Mouse (Mus musculus) stomach, embryonic 16.5 days (tissue): ENCODE data around the gene Arhgef3. TPM values are rescaled to one million over a fixed set of nuclear protein-coding genes. Genes with fewer than 3 reads are reported as not detected.

Source experiments
- ATAC-seq: fragments of 200-750 bp; cut with Nextera tagmentation; 2 replicates; pipeline ENCODE4 v1.8.0; 2017; ENCODE audit warnings: moderate number of reproducible peaks, moderate TSS enrichment; ENCODE audit not compliant: insufficient read depth, low FRiP score
- H3K27ac ChIP-seq: fragments of 300-500 bp; sonication (generic); 2 replicates; pipeline ENCODE4 v1.5.1; 2014; ENCODE audit warnings: low read length
- H3K27me3 ChIP-seq: fragments of 300-500 bp; sonication (generic); 2 replicates; pipeline ENCODE4 v1.6.1; 2014; ENCODE audit warnings: low read length, control low read depth, mixed read lengths; ENCODE audit not compliant: control insufficient read depth, insufficient read depth
- H3K36me3 ChIP-seq: fragments of 300-500 bp; sonication (generic); 2 replicates; pipeline ENCODE4 v1.6.1; 2014; ENCODE audit warnings: low read length; ENCODE audit not compliant: control insufficient read depth, insufficient read depth
- H3K4me1 ChIP-seq: fragments of 300-500 bp; sonication (generic); 2 replicates; pipeline ENCODE4 v1.6.1; 2014; ENCODE audit warnings: low read length, control low read depth, mixed read lengths; ENCODE audit not compliant: control insufficient read depth, insufficient read depth
- H3K4me2 ChIP-seq: fragments of 300-500 bp; sonication (generic); 2 replicates; pipeline ENCODE4 v1.6.1; 2014; ENCODE audit warnings: low read depth, low read length, mixed read lengths
- H3K4me3 ChIP-seq: fragments of 300-500 bp; sonication (generic); replicated peaks from 2 replicates; pipeline ENCODE4 v1.5.1; 2014; ENCODE audit warnings: mild to moderate bottlenecking, low read length
- H3K9ac ChIP-seq: fragments of 300-500 bp; sonication (generic); 2 replicates; pipeline ENCODE4 v1.6.1; 2014; ENCODE audit warnings: low read length
- H3K9me3 ChIP-seq: fragments of 300-500 bp; sonication (generic); replicated peaks from 2 replicates; pipeline ENCODE4 v1.6.1; 2016; ENCODE audit warnings: low read length, control low read depth; ENCODE audit not compliant: control insufficient read depth
- WGBS: fragments of 180-500 bp; shearing (Covaris S2); extraction: QIAGEN DNeasy Blood & Tissue Kit; methylation state at CpG from one replicate; pipeline ENCODE4 v1.1.7; 2014; 5-methylcytosine and 5-hydroxymethylcytosine counted together
- polyA plus RNA-seq: library from polyadenylated mRNA; unstranded; fragments of >200 nt; fragmentation: Nextera tagmentation; extraction: Ambion mirVana; gene quantifications from 2 replicates; pipeline ENCODE4 v1.2.1, GENCODE M21; 2015

The Arhgef3 gene
- polyA plus RNA-seq, 1 experiment from 2014 or later: 20.9 TPM

DNA sequence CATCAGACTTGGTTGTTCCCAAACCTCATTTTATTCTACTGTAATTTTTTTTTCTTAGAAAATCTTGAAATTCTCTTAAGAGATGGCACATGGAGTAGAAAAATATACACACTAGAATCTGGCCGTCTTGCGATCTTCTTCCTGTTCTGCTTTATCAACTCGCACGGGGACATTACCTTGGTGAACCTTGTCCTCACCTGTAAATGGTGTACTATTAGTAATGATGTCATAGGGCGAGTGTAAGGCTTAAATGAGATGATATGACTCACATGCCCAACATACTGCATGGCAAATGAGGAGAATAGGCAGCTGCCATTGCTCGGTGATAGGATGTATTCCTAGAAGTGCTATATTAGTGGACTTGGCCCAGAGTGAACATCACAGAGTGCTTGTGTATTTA is 49.9 kb downstream of the Arhgef3 start:
- no peaks in the 10 kb centered on the region for H3K4me1 ChIP-seq
- ATAC-seq: no peak
- H3K9me3 ChIP-seq: no peaks in the 10 kb centered on the region
- no peak overlapping the region for H3K27ac ChIP-seq
- no peaks in the 10 kb centered on the region for H3K36me3 ChIP-seq
- WGBS: 85% methylated on average over 6 of the region's 6 CpGs
- H3K4me3 ChIP-seq: no peak overlapping the region
- no peak overlapping the region for H3K9ac ChIP-seq
- H3K27me3 ChIP-seq: no peaks in the 10 kb centered on the region
- H3K4me2 ChIP-seq: no peak overlapping the region

DNA sequence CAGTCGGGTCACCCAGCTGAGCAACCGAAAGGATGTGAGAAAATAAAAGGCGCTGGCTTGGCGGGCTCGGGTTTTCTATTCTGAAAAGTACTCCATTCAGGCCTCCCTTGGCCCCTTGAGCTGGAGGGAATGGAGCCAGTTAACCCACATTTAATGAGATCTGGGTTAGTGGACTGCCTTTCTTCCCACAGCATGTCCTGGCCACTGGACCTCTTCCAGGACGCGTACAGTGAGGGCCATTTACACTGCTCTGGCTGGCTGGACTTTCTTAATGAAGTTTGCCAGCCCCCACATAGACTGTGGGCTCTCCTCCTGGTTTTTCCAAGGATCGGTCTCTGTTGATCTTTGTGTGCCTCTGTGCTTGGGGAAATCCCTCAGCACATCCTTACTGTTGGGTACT is 52.1 kb downstream of the Arhgef3 start:
- H3K9me3 ChIP-seq: no peaks in the 10 kb centered on the region
- WGBS: 70% methylated on average over 8 of the region's 8 CpGs
- peak; percentile 54; the same call in 1 of the 2 replicates for ATAC-seq
- H3K4me1 ChIP-seq: peaks cover 5% of the 10 kb centered on the region; the same call in 1 of the 2 replicates
- H3K4me2 ChIP-seq: no peak overlapping the region
- H3K27ac ChIP-seq: no peak overlapping the region
- H3K4me3 ChIP-seq: no peak overlapping the region
- H3K9ac ChIP-seq: no peak overlapping the region
- no peaks in the 10 kb centered on the region for H3K27me3 ChIP-seq
- H3K36me3 ChIP-seq: no peaks in the 10 kb centered on the region

DNA sequence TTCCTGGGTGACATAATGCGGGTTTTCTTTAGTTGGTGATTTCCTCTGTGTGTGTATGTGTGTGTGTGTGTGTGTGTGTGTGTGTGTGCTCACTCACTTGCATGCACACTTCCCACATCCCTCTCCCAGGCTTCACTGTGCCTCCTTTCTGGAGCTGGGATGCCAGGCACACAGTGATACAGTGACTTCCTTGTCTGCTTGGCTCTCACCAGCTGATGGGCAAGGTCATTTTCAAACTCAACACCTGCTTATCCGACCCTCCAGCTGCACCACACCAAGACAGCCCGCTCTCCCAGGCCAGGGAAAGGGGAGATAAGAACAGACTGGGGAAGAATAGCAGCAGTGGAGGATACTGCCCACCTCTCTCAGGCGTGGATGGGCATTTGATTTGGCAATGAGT is 52.5 kb downstream of the Arhgef3 start:
- Histone ChIP-seq H3K4me1 (peaks cover 5% of the 10 kb centered on the region; the same call in 1 of the 2 replicates), H3K9ac (no peak overlapping the region), H3K4me2 (no peak overlapping the region), H3K36me3 (no peaks in the 10 kb centered on the region), H3K27ac (no peak overlapping the region), H3K4me3 (no peak overlapping the region), H3K9me3 (no peaks in the 10 kb centered on the region), H3K27me3 (no peaks in the 10 kb centered on the region)
- peak; percentile 61; the same call in 1 of the 2 replicates for ATAC-seq
- WGBS: 59% methylated on average over 4 of the region's 4 CpGs

DNA sequence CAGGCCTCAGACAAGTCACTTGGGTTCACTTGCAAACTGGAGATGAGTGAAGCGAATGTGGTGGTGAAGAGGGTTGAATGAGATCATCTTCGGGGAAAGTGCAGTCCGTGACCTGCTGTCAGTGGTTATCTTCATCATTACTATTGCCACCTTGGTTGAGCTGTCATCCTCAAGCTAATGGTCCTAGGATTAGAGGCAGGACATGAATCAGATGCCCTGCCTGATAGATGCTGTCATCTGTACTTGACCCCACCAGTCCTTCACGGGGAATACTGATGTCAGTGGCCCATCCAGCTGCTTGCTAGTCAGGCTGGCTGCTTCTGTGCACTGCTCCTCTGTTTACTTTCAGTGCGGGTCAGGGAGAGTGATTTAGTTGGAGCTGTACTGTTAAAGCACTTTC is 53.7 kb downstream of the Arhgef3 start:
- Histone ChIP-seq H3K9ac (no peak overlapping the region), H3K27ac (no peak overlapping the region), H3K4me1 (peaks cover 5% of the 10 kb centered on the region; the same call in 1 of the 2 replicates), H3K36me3 (no peaks in the 10 kb centered on the region), H3K27me3 (no peaks in the 10 kb centered on the region), H3K9me3 (no peaks in the 10 kb centered on the region), H3K4me3 (no peak overlapping the region), H3K4me2 (no peak overlapping the region)
- 57% methylated on average over 5 of the region's 5 CpGs for WGBS
- no peak for ATAC-seq

DNA sequence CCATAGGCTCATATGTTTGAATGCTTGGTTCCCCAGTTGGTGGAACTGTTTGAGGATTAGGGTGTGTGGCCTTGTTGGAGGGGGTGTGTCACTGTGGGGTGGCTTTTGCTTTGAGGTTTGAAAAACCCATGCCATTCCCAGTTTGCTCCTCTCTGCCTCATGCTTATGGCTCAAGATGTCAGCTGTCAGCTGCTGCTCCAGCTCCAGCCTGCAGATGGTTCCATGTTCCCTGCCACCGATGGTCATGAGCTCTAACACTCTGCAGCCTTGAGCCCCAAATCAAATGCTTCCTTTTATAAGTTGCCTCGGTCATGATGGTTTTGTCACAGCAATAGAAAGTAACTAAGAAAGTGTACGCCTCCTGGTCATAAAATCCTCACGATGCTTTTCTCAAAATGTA is 54.6 kb downstream of the Arhgef3 start:
- H3K4me3 ChIP-seq: no peak overlapping the region
- 89% methylated on average over 4 of the region's 4 CpGs for WGBS
- no peaks in the 10 kb centered on the region for H3K9me3 ChIP-seq
- H3K27me3 ChIP-seq: no peaks in the 10 kb centered on the region
- H3K27ac ChIP-seq: no peak overlapping the region
- no peak overlapping the region for H3K4me2 ChIP-seq
- no peak for ATAC-seq
- no peaks in the 10 kb centered on the region for H3K36me3 ChIP-seq
- H3K4me1 ChIP-seq: peaks cover 11% of the 10 kb centered on the region; the same call in 1 of the 2 replicates
- H3K9ac ChIP-seq: no peak overlapping the region

DNA sequence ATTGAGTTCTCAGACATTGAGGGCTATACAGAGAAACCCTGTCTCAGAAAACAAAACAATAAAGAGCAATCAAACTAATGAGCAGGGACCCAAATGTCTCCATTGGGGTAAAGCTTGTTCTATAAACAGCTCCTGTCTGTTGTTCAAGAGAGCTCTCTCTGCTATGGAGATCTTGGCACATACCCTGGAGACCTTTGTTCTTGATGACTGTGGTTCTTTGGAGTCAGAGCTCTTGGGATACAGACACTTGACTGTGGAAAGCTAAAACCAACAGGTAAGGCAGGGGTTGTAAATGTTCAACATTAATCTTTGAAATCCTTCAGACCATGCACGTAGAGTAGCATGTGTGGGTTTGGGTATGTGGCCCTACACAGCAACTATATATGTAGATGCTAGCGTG is 55.7 kb downstream of the Arhgef3 start:
- Histone ChIP-seq H3K36me3 (no peaks in the 10 kb centered on the region), H3K4me1 (peaks cover 20% of the 10 kb centered on the region), H3K27ac (no peak overlapping the region), H3K4me3 (no peak overlapping the region), H3K9me3 (no peaks in the 10 kb centered on the region), H3K9ac (no peak overlapping the region), H3K4me2 (no peak overlapping the region), H3K27me3 (no peaks in the 10 kb centered on the region)
- no peak for ATAC-seq
- WGBS: 89% methylated on average over 2 of the region's 2 CpGs

DNA sequence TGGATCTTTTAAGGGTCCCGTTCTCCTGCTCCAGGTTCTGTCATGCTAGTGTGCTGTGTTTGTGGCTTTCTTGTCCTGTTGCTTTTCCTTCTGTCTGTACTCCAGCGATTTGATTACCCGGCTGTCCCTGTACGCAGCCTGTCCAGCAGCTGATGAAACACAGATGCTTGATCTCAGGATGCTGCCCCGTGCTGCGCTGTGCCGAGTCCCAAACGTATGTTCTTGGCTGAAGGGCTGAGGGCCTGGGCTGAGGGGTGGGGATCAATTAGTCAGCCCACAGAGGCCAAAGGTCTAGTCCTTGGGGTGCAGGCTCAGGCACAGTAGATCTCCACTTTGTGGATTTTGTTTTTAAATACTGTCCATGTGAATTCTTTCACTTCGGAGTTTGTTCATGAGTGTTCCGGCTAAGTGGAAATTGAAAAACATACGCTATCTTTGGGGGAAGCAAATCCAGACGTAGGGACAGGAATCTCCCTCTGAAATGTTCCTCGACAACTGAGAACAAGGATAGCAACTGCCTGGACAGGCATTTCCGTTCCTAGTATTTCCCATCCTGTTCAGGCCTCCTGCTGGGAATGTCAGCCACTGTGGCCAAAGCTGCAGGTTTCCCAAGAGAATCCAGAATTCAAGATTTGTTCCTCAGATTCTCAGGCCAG is 56.6 kb downstream of the Arhgef3 start:
- H3K9me3 ChIP-seq: no peaks in the 10 kb centered on the region
- H3K4me2 ChIP-seq: no peak overlapping the region
- peak overlapping the region; percentile 59 for H3K27ac ChIP-seq
- H3K4me3 ChIP-seq: no peak overlapping the region
- 36% methylated on average over 14 of the region's 14 CpGs for WGBS
- H3K9ac ChIP-seq: no peak overlapping the region
- peak; percentile 39; the same call in 1 of the 2 replicates for ATAC-seq
- peaks cover 20% of the 10 kb centered on the region for H3K4me1 ChIP-seq
- no peaks in the 10 kb centered on the region for H3K36me3 ChIP-seq
- H3K27me3 ChIP-seq: no peaks in the 10 kb centered on the region

DNA sequence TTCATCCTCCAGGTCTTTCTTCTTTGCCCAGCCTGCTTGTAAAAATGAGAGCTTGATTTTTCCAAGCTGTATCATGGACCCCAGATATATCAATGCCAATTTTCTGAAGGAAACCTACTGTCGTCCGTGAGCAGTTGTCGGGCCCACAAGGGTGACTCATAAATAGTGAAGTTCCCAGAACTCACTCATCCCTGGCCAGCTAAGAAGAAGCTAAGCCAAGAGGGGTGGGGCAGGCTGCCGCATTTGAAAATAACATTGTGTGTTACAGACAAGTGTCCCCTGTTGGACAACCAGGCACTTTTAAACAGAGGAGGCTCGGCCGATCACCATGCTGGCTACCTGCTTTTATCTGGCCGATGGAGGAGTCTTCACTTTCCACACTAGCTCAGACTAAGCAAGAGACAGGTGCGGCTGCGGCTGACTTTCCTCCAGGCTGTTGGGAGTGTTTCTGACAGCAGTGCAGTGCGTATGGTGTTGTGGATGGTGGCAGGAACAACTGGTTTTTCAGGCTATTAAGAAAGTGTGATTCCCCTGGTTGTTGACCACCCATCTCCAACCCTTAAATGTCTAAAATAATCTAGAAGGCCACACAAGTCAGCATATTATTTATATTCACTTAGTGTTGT is 58.6 kb downstream of the Arhgef3 start:
- Histone ChIP-seq H3K4me3 (no peak overlapping the region), H3K36me3 (no peaks in the 10 kb centered on the region), H3K9me3 (no peaks in the 10 kb centered on the region), H3K27me3 (no peaks in the 10 kb centered on the region), H3K9ac (no peak overlapping the region), H3K4me2 (no peak overlapping the region), H3K4me1 (peaks cover 20% of the 10 kb centered on the region), H3K27ac (peak overlapping the region; percentile 62)
- ATAC-seq: peak; percentile 18; the same call in 1 of the 2 replicates
- WGBS: 65% methylated on average over 10 of the region's 10 CpGs

DNA sequence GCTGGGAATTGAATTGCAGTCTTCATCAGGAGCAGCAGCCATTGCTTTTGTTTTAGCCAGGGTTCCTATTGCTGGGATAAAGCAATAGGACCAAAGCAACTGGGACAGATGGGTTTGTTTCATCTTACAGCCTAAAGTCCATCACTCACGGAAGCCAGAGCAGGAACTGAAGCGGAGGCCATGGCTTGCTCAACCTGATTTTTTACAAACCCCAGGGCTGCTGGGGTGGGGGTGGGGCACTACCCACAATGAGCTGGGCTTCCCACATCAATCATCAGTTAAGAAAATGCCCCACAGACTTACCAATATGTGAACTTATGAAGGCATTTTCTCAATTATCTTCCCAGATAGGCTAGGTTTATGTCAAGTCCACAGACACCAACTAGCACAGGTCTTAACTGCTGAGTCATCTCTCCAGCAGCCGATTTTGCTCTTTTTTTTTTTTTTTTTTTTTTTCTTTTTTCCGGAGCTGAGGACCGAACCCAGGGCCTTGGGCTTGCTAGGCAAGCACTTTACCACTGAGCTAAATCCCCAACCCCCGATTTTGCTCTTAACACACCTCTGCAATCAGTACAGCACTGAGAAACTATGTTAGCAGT is 59.6 kb downstream of the Arhgef3 start:
- H3K27ac ChIP-seq: peak overlapping the region; percentile 46
- no peaks in the 10 kb centered on the region for H3K27me3 ChIP-seq
- H3K4me3 ChIP-seq: no peak overlapping the region
- 65% methylated on average over 6 of the region's 6 CpGs for WGBS
- no peak overlapping the region for H3K9ac ChIP-seq
- H3K4me1 ChIP-seq: peaks cover 27% of the 10 kb centered on the region
- H3K36me3 ChIP-seq: no peaks in the 10 kb centered on the region
- H3K9me3 ChIP-seq: no peaks in the 10 kb centered on the region
- no peak overlapping the region for H3K4me2 ChIP-seq
- no peak for ATAC-seq
